Comparison of ENCODE assay signal across 21 mouse cellular contexts in genomic region chr19:57229161-57229560, GRCm38 (mm10).
DNase-seq lines count a peak whose midpoint lies in the region; ATAC-seq and TF ChIP-seq lines count a peak whose summit lies in the region.
"Had no signal": no experiment of that assay in that cellular context is flagged by ENCODE, and none has a peak within 500 bp of the region (broad histone marks: within the 10 kb centered on the region; RNA-seq: fewer than 3 reads in every experiment).

No protein-coding gene starts in this region.

- H3K27ac ChIP-seq in forebrain, embryonic 14.5 days (ENCODE audit: low read depth, low read length), result no peak overlapping the region
- H3K27ac ChIP-seq in forebrain, embryonic 10.5 days, result no peak overlapping the region
- peak overlapping the region; percentile 28; the same call in 1 of the 2 replicates for H3K27ac ChIP-seq in forebrain, embryonic 16.5 days (ENCODE audit: low read length)
- no peak overlapping the region for H3K27ac ChIP-seq in forebrain, embryonic 11.5 days (ENCODE audit: low read depth, low read length)
- H3K27ac ChIP-seq: embryonic facial prominence, embryonic 13.5 days; embryonic facial prominence, embryonic 15.5 days had no signal

- no peaks in the 10 kb centered on the region for H3K9me3 ChIP-seq in forebrain, embryonic 14.5 days (replicated peaks; ENCODE audit: control insufficient read depth, low read length)
- no peaks in the 10 kb centered on the region for H3K9me3 ChIP-seq in forebrain, embryonic 10.5 days
- no peaks in the 10 kb centered on the region for H3K9me3 ChIP-seq in forebrain, embryonic 16.5 days (ENCODE audit: control insufficient read depth, low read length)
- no peaks in the 10 kb centered on the region for H3K9me3 ChIP-seq in forebrain, embryonic 11.5 days (ENCODE audit: control insufficient read depth, low read length)
- H3K9me3 ChIP-seq: embryonic facial prominence, embryonic 13.5 days; embryonic facial prominence, embryonic 15.5 days had no signal

- H3K4me1 ChIP-seq in forebrain, embryonic 14.5 days (ENCODE audit: control insufficient read depth, insufficient read depth, low read length), result no peaks in the 10 kb centered on the region
- no peaks in the 10 kb centered on the region for H3K4me1 ChIP-seq in forebrain, embryonic 10.5 days
- no peaks in the 10 kb centered on the region for H3K4me1 ChIP-seq in forebrain, embryonic 16.5 days (replicated peaks; ENCODE audit: control insufficient read depth, insufficient read depth, low read length)
- no peaks in the 10 kb centered on the region for H3K4me1 ChIP-seq in forebrain, embryonic 11.5 days (replicated peaks; ENCODE audit: control insufficient read depth, insufficient read depth, low read length)
- H3K4me1 ChIP-seq: embryonic facial prominence, embryonic 13.5 days; embryonic facial prominence, embryonic 15.5 days had no signal

- H3K4me3 ChIP-seq in forebrain, embryonic 14.5 days (ENCODE audit: low read depth, low read length), result no peak overlapping the region
- H3K4me3 ChIP-seq in forebrain, embryonic 10.5 days, result no peak overlapping the region
- no peak overlapping the region for H3K4me3 ChIP-seq in forebrain, embryonic 16.5 days (replicated peaks; ENCODE audit: low read length)
- H3K4me3 ChIP-seq in forebrain, embryonic 11.5 days (ENCODE audit: low read depth, low read length), result no peak overlapping the region
- H3K4me3 ChIP-seq: embryonic facial prominence, embryonic 13.5 days; embryonic facial prominence, embryonic 15.5 days; erythroblast, embryonic 14.5 days had no signal

- 82% methylated on average over 3 of the region's 3 CpGs for WGBS in forebrain, embryonic 14.5 days
- WGBS in forebrain, embryonic 10.5 days, result 96% methylated on average over 3 of the region's 3 CpGs
- 85% methylated on average over 3 of the region's 3 CpGs for WGBS in forebrain, embryonic 16.5 days
- 93% methylated on average over 3 of the region's 3 CpGs for WGBS in forebrain, embryonic 11.5 days

- no peak overlapping the region for H3K4me2 ChIP-seq in forebrain, embryonic 14.5 days (ENCODE audit: low read length)
- no peak overlapping the region for H3K4me2 ChIP-seq in forebrain, embryonic 16.5 days (ENCODE audit: low read length)
- no peak overlapping the region for H3K4me2 ChIP-seq in forebrain, embryonic 11.5 days (ENCODE audit: low read depth, low read length, severe bottlenecking)
- H3K4me2 ChIP-seq: embryonic facial prominence, embryonic 13.5 days; embryonic facial prominence, embryonic 15.5 days had no signal

- no peak for TF ChIP-seq CTCF in brain, embryonic 14.5 days (IDR thresholded peaks at IDR 0.05; ENCODE audit: borderline replicate concordance, extremely low read depth, insufficient read depth, insufficient read length)

- TF ChIP-seq POLR2A in brain, embryonic 14.5 days (IDR thresholded peaks at IDR 0.05; ENCODE audit: borderline replicate concordance, extremely low read depth, insufficient read depth, insufficient read length, poor library complexity, severe bottlenecking), result no peak

- ATAC-seq in forebrain, embryonic 14.5 days, result no peak
- peak; percentile 47 for ATAC-seq in forebrain, embryonic 16.5 days
- ATAC-seq in forebrain, embryonic 11.5 days (replicated peaks; ENCODE audit: low FRiP score), result no peak
- ATAC-seq: activated CD4-positive, CD25-positive, alpha-beta regulatory T cell, adult 4 months; CD4-positive, CD25-positive, alpha-beta regulatory T cell, adult 4 months; Patski had no signal

- no peaks in the 10 kb centered on the region for H3K36me3 ChIP-seq in forebrain, embryonic 14.5 days (ENCODE audit: control insufficient read depth, insufficient read depth, low read length)
- no peaks in the 10 kb centered on the region for H3K36me3 ChIP-seq in forebrain, embryonic 10.5 days (replicated peaks)
- no peaks in the 10 kb centered on the region for H3K36me3 ChIP-seq in forebrain, embryonic 16.5 days (ENCODE audit: control insufficient read depth, insufficient read depth)
- H3K36me3 ChIP-seq in forebrain, embryonic 11.5 days (ENCODE audit: control insufficient read depth, insufficient read depth, low read length), result no peaks in the 10 kb centered on the region
- H3K36me3 ChIP-seq: embryonic facial prominence, embryonic 13.5 days; embryonic facial prominence, embryonic 15.5 days; G1E had no signal

- peak; percentile 61 for DNase-seq in forebrain, embryonic 14.5 days (ENCODE audit: low spot score)
- no peak for DNase-seq in forebrain, embryonic 10.5 days (ENCODE audit: extremely low spot score, low spot score)
- no peak for DNase-seq in forebrain, embryonic 11.5 days (ENCODE audit: low spot score)
- DNase-seq in heart, adult 11 months, result peak; percentile 61
- DNase-seq in heart, adult 9 months (ENCODE audit: low spot score in 2 of 2), result no peak
- peak; percentile 71 for DNase-seq in brain, embryonic 14.5 days (ENCODE audit: low read depth)
- DNase-seq: B cell, adult 2 months; cerebellum, adult 11 months; cerebellum, adult 18-20 months; cerebellum, adult 8-10 months; cerebellum, adult 9-11 months; embryo, embryonic 11 days had no signal

- no peaks in the 10 kb centered on the region for H3K27me3 ChIP-seq in forebrain, embryonic 14.5 days (replicated peaks; ENCODE audit: control insufficient read depth, insufficient read depth, low read length)
- H3K27me3 ChIP-seq in forebrain, embryonic 10.5 days (ENCODE audit: poor library complexity, severe bottlenecking), result no peaks in the 10 kb centered on the region
- no peaks in the 10 kb centered on the region for H3K27me3 ChIP-seq in forebrain, embryonic 16.5 days (replicated peaks; ENCODE audit: control insufficient read depth, insufficient read depth, low read length)
- H3K27me3 ChIP-seq in forebrain, embryonic 11.5 days (ENCODE audit: control insufficient read depth, insufficient read depth, low read length), result no peaks in the 10 kb centered on the region
- H3K27me3 ChIP-seq: CH12.LX; embryonic facial prominence, embryonic 13.5 days; embryonic facial prominence, embryonic 15.5 days; Patski had no signal

- no peak overlapping the region for H3K9ac ChIP-seq in forebrain, embryonic 14.5 days (ENCODE audit: low read length)
- no peak overlapping the region for H3K9ac ChIP-seq in forebrain, embryonic 16.5 days (replicated peaks; ENCODE audit: low read depth, low read length)
- no peak overlapping the region for H3K9ac ChIP-seq in forebrain, embryonic 11.5 days (ENCODE audit: low read length)
- H3K9ac ChIP-seq: embryonic facial prominence, embryonic 13.5 days; embryonic facial prominence, embryonic 15.5 days had no signal

Comparison
In these comparisons a context has a peak if more than half of its experiments do, and no peak if none do; other contexts are left out.
1. DNase-seq: peak in forebrain, embryonic 14.5 days (single experiment), heart, adult 11 months (single experiment) and brain, embryonic 14.5 days (single experiment); none in forebrain, embryonic 10.5 days (single experiment), forebrain, embryonic 11.5 days (single experiment) and heart, adult 9 months (0 of 2).